Mouse (Mus musculus): ENCODE results near the gene Pcbp3. TPM values are rescaled to one million over a fixed set of nuclear protein-coding genes. Genes with fewer than 3 reads are reported as not detected.
"Not testable (repeated sequence)": the region's sequence is repeated elsewhere in the genome, so short reads cannot be mapped to it uniquely, and the experiment has no call there.

Gene Pcbp3
- polyA plus RNA-seq, 1 experiment from 2014 or later: 34.9 TPM

- WGBS: 39% methylated on average over 11 of the region's 11 CpGs
- not testable (repeated sequence) for H3K36me3 ChIP-seq (ENCODE audit: control insufficient read depth, insufficient read depth, low read length); H3K4me1 ChIP-seq (replicated peaks; ENCODE audit: control insufficient read depth, insufficient read depth, low read length); ATAC-seq (ENCODE audit: low read depth); H3K9ac ChIP-seq (ENCODE audit: low read length); H3K4me3 ChIP-seq (ENCODE audit: low read length); H3K27me3 ChIP-seq (ENCODE audit: control insufficient read depth, insufficient read depth, low read depth, low read length); H3K4me2 ChIP-seq (ENCODE audit: low read depth, low read length); H3K27ac ChIP-seq (ENCODE audit: low read length); H3K9me3 ChIP-seq (ENCODE audit: control insufficient read depth, low read length)
Measured at GRCm38 (mm10) chr10:76744267-76744666, 217.4 kb downstream of the Pcbp3 start.

- WGBS: 64% methylated on average over 8 of the region's 8 CpGs
- Histone ChIP-seq H3K4me2 (ENCODE audit: low read depth, low read length) (no peak overlapping the region), H3K36me3 (ENCODE audit: control insufficient read depth, insufficient read depth, low read length) (no peaks in the 10 kb centered on the region), H3K27me3 (ENCODE audit: control insufficient read depth, insufficient read depth, low read depth, low read length) (no peaks in the 10 kb centered on the region), H3K4me1 (replicated peaks; ENCODE audit: control insufficient read depth, insufficient read depth, low read length) (peaks cover 22% of the 10 kb centered on the region), H3K9me3 (ENCODE audit: control insufficient read depth, low read length) (no peaks in the 10 kb centered on the region), H3K9ac (ENCODE audit: low read length) (no peak overlapping the region), H3K27ac (ENCODE audit: low read length) (no peak overlapping the region), H3K4me3 (ENCODE audit: low read length) (no peak overlapping the region)
- ATAC-seq (ENCODE audit: low read depth): no peak
Measured at GRCm38 (mm10) chr10:76736764-76737163, 224.9 kb downstream of the Pcbp3 start.

- Histone ChIP-seq H3K4me3 (ENCODE audit: low read length) (no peak overlapping the region), H3K4me2 (ENCODE audit: low read depth, low read length) (no peak overlapping the region), H3K9ac (ENCODE audit: low read length) (no peak overlapping the region), H3K9me3 (ENCODE audit: control insufficient read depth, low read length) (no peaks in the 10 kb centered on the region), H3K27me3 (ENCODE audit: control insufficient read depth, insufficient read depth, low read depth, low read length) (no peaks in the 10 kb centered on the region), H3K4me1 (replicated peaks; ENCODE audit: control insufficient read depth, insufficient read depth, low read length) (peaks cover 22% of the 10 kb centered on the region), H3K36me3 (ENCODE audit: control insufficient read depth, insufficient read depth, low read length) (no peaks in the 10 kb centered on the region), H3K27ac (ENCODE audit: low read length) (peak overlapping the region; percentile 12; the same call in 1 of the 2 replicates)
- WGBS: 3% methylated on average over 4 of the region's 4 CpGs
- ATAC-seq (ENCODE audit: low read depth): peak; percentile 29; the same call in 1 of the 2 replicates
Measured at GRCm38 (mm10) chr10:76734979-76735378, 226.7 kb downstream of the Pcbp3 start.

- Histone ChIP-seq H3K27ac (ENCODE audit: low read length) (peak overlapping the region; percentile 86), H3K4me2 (ENCODE audit: low read depth, low read length) (peak overlapping the region; percentile 15; the same call in 1 of the 2 replicates), H3K27me3 (ENCODE audit: control insufficient read depth, insufficient read depth, low read depth, low read length) (no peaks in the 10 kb centered on the region), H3K4me1 (replicated peaks; ENCODE audit: control insufficient read depth, insufficient read depth, low read length) (peaks cover 22% of the 10 kb centered on the region), H3K36me3 (ENCODE audit: control insufficient read depth, insufficient read depth, low read length) (no peaks in the 10 kb centered on the region), H3K9me3 (ENCODE audit: control insufficient read depth, low read length) (no peaks in the 10 kb centered on the region), H3K4me3 (ENCODE audit: low read length) (no peak overlapping the region), H3K9ac (ENCODE audit: low read length) (peak overlapping the region; percentile 8; the same call in 1 of the 2 replicates)
- WGBS: 24% methylated on average over 3 of the region's 3 CpGs
- peak; percentile 34; the same call in 1 of the 2 replicates for ATAC-seq (ENCODE audit: low read depth)
Measured at GRCm38 (mm10) chr10:76733677-76734068, 228.0 kb downstream of the Pcbp3 start.

- H3K27ac ChIP-seq (ENCODE audit: low read length): peak overlapping the region; percentile 89
- peaks cover 23% of the 10 kb centered on the region for H3K4me1 ChIP-seq (replicated peaks; ENCODE audit: control insufficient read depth, insufficient read depth, low read length)
- no peak overlapping the region for H3K4me3 ChIP-seq (ENCODE audit: low read length)
- ATAC-seq (ENCODE audit: low read depth): peak; percentile 93
- H3K36me3 ChIP-seq (ENCODE audit: control insufficient read depth, insufficient read depth, low read length): no peaks in the 10 kb centered on the region
- no peaks in the 10 kb centered on the region for H3K27me3 ChIP-seq (ENCODE audit: control insufficient read depth, insufficient read depth, low read depth, low read length)
- peak overlapping the region; percentile 17; the same call in 1 of the 2 replicates for H3K4me2 ChIP-seq (ENCODE audit: low read depth, low read length)
- no peaks in the 10 kb centered on the region for H3K9me3 ChIP-seq (ENCODE audit: control insufficient read depth, low read length)
- H3K9ac ChIP-seq (ENCODE audit: low read length): peak overlapping the region; percentile 47
- WGBS: 5% methylated on average over 17 of the region's 17 CpGs
Measured at GRCm38 (mm10) chr10:76732881-76733676, 228.6 kb downstream of the Pcbp3 start.

- Histone ChIP-seq H3K27ac (ENCODE audit: low read length) (peak overlapping the region; percentile 89), H3K36me3 (ENCODE audit: control insufficient read depth, insufficient read depth, low read length) (no peaks in the 10 kb centered on the region), H3K9me3 (ENCODE audit: control insufficient read depth, low read length) (no peaks in the 10 kb centered on the region), H3K4me1 (replicated peaks; ENCODE audit: control insufficient read depth, insufficient read depth, low read length) (peaks cover 25% of the 10 kb centered on the region), H3K9ac (ENCODE audit: low read length) (no peak overlapping the region), H3K4me3 (ENCODE audit: low read length) (no peak overlapping the region), H3K27me3 (ENCODE audit: control insufficient read depth, insufficient read depth, low read depth, low read length) (no peaks in the 10 kb centered on the region), H3K4me2 (ENCODE audit: low read depth, low read length) (no peak overlapping the region)
- 38% methylated on average over 6 of the region's 6 CpGs for WGBS
- no peak for ATAC-seq (ENCODE audit: low read depth)
Measured at GRCm38 (mm10) chr10:76732391-76732790, 229.3 kb downstream of the Pcbp3 start.

GRCm38 (mm10) chr10:76731621-76732239 lies 230.0 kb downstream of the Pcbp3 start:
- H3K9ac ChIP-seq (ENCODE audit: low read length): 0 out of 2 replicates have a peak overlapping the region, but pooled peaks have one; percentile 31
- 41% methylated on average over 20 of the region's 20 CpGs for WGBS

DNA sequence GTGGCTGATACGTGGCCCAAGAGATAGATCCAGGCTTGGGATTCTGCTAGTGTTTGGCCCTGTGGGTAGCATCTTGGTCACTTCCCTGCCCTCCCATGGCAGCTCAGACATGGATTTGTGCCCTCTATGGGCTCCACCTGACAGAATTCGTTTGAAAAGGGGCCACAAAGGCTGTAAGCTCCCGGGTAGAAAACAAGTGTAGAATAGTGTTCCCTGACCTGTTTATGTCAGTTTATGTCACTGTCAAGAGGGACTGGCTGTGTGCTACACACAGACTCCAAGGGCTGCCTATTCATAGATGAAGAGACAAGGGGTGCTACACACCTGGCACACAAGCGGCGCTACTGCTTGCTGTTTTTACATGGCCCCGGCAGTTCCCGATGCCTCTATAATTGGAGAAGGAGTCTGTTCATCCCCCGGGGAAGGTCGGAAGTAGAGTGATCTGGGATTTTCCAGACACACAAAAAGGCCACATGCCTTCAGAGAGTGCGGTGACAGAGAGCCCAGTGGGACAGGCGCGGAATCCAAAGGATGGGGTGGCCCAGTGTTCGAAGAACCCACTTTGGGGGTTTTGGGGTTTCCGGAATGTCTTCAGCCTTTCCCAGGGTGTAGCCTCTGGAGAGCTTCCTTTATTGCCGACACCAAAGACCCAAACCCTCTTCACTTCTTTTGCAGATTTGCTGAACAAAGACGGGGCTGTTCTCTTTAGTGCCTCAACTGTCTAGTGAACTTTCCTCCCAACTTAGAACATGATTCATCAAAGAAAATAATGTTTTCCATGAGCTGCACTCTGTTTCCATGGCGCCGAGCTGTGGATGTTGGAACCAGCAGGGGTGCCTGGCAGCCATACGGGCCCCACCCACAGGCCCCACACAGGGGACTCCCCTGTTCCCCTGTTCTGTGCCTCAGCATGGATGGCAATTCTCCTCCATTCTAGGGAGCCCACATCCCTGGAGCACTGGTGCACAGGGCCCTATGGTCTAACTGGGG lies 231.8 kb downstream of the Pcbp3 start:
- Histone ChIP-seq H3K9ac (ENCODE audit: low read length) (no peak overlapping the region), H3K4me1 (replicated peaks; ENCODE audit: control insufficient read depth, insufficient read depth, low read length) (peaks cover 25% of the 10 kb centered on the region), H3K27ac (ENCODE audit: low read length) (no peak overlapping the region), H3K27me3 (ENCODE audit: control insufficient read depth, insufficient read depth, low read depth, low read length) (no peaks in the 10 kb centered on the region), H3K9me3 (ENCODE audit: control insufficient read depth, low read length) (no peaks in the 10 kb centered on the region), H3K4me2 (ENCODE audit: low read depth, low read length) (no peak overlapping the region), H3K36me3 (ENCODE audit: control insufficient read depth, insufficient read depth, low read length) (no peaks in the 10 kb centered on the region), H3K4me3 (ENCODE audit: low read length) (no peak overlapping the region)
- ATAC-seq (ENCODE audit: low read depth): no peak
- 79% methylated on average over 19 of the region's 19 CpGs for WGBS

More at GRCm38 (mm10) chr10:76731621-76732239, 230.0 kb downstream of the Pcbp3 start:
- Histone ChIP-seq H3K4me2 (ENCODE audit: low read depth, low read length) (no peak overlapping the region), H3K4me3 (ENCODE audit: low read length) (no peak overlapping the region), H3K27me3 (ENCODE audit: control insufficient read depth, insufficient read depth, low read depth, low read length) (no peaks in the 10 kb centered on the region), H3K27ac (ENCODE audit: low read length) (peak overlapping the region; percentile 89), H3K9me3 (ENCODE audit: control insufficient read depth, low read length) (no peaks in the 10 kb centered on the region), H3K36me3 (ENCODE audit: control insufficient read depth, insufficient read depth, low read length) (no peaks in the 10 kb centered on the region), H3K4me1 (replicated peaks; ENCODE audit: control insufficient read depth, insufficient read depth, low read length) (peaks cover 25% of the 10 kb centered on the region)
- no peak for ATAC-seq (ENCODE audit: low read depth)

Data from lung, embryonic 16.5 days (tissue).